Mouse (Mus musculus): ENCODE results near the gene Kcnj4. TPM values are rescaled to one million over a fixed set of nuclear protein-coding genes. Genes with fewer than 3 reads are reported as not detected.
A peak's percentile ranks its signal among the peaks of the same experiment; 100 is the strongest.
"Not testable (repeated sequence)": the region's sequence is repeated elsewhere in the genome, so short reads cannot be mapped to it uniquely, and the experiment has no call there.

Kcnj4 gene
- total RNA-seq, 2 experiments from 2014 or later, result 0.42 TPM; not detected in 1

GRCm38 (mm10) chr15:79456546-79456945 lies 48.5 kb downstream of the Kcnj4 start:
- DNase-seq (ENCODE audit: low spot score in 2 of 2), result no peak

GRCm38 (mm10) chr15:79456104-79456503 lies 48.9 kb downstream of the Kcnj4 start:
- not testable (repeated sequence) for DNase-seq (ENCODE audit: low spot score in 2 of 2)

GRCm38 (mm10) chr15:79455106-79455810 lies 49.8 kb downstream of the Kcnj4 start, which contains the start of gene Csnk1e:
TSS of gene Csnk1e (minus strand) at chr15:79455566.
- peak; percentile 64 to 73 for DNase-seq (ENCODE audit: low spot score in 2 of 2)

GRCm38 (mm10) chr15:79453831-79454230 lies 51.2 kb downstream of the Kcnj4 start:
- DNase-seq (ENCODE audit: low spot score in 2 of 2), result no peak

DNA sequence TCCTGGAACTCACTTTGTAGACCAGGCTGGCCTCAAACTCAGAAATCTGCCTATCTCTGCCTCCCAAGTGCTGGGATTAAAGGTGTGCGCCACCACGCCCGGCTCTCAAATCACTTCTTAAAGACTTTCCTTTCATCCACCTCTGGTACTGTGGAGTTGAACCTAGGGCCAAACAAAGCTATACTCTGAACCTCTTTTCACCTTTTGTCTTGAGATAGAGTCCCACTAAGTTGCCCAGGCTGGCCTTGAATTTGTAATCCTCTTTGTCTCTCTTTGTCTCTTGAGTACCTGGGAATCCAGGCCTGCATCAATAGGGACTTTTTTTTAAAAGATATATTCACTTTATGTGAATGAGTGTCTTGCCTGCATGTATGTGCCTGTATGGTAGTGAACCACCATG lies 57.0 kb downstream of the Kcnj4 start:
- DNase-seq (ENCODE audit: low spot score in 2 of 2), result no peak

- no peak for DNase-seq (ENCODE audit: low spot score in 2 of 2)
These were observed 59.0 kb downstream of the Kcnj4 start for GRCm38 (mm10) chr15:79445786-79446654.

GRCm38 (mm10) chr15:79443856-79444410 lies 61.1 kb downstream of the Kcnj4 start:
- DNase-seq (ENCODE audit: low spot score in 2 of 2), result no peak

DNA sequence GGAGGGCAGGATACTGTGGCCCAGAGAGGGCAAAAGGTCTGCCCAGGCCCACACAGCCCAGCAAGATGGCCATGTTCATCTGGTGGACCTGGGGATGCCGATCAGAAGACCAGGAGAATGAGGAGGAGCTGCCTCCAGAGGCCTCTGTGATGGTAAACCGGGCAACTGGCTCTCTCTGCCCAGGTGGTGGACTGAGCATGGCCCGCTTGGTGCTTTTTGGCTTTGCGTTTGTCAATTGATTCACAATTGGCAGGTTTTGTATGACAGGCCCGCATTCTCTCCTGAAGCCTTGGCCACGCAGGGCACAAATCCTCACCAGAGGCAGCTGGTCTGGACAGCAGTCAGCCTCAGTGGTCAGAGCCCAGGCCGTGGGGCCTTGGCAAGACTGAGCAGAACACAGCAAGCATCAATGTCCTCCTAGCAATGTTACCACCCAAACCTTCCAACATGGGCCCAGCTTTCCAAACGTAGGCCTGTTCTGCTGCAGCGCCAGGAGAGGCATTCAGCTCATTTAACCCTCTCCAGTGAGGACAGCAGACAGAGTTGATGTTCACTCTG lies 62.0 kb downstream of the Kcnj4 start:
- DNase-seq (ENCODE audit: low spot score in 2 of 2), result no peak

DNA sequence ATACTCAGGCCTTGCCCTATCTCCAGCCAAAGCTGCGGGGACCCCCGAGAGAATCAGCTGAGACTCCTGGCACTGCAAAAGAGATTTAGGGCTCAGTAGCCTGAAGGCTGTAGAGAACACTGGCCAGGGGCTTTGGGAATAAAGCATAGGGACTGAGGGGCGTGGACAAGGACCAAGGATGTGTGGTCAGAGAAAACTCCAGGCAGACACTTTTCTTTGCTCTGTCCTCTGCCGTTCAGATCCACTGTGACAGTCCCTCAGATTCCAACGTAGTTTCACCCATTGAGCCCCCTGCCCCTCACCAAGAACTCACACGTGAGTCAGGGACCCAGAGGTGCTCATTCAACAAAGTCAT lies 62.8 kb downstream of the Kcnj4 start:
- DNase-seq (ENCODE audit: low spot score in 2 of 2), result no peak

DNA sequence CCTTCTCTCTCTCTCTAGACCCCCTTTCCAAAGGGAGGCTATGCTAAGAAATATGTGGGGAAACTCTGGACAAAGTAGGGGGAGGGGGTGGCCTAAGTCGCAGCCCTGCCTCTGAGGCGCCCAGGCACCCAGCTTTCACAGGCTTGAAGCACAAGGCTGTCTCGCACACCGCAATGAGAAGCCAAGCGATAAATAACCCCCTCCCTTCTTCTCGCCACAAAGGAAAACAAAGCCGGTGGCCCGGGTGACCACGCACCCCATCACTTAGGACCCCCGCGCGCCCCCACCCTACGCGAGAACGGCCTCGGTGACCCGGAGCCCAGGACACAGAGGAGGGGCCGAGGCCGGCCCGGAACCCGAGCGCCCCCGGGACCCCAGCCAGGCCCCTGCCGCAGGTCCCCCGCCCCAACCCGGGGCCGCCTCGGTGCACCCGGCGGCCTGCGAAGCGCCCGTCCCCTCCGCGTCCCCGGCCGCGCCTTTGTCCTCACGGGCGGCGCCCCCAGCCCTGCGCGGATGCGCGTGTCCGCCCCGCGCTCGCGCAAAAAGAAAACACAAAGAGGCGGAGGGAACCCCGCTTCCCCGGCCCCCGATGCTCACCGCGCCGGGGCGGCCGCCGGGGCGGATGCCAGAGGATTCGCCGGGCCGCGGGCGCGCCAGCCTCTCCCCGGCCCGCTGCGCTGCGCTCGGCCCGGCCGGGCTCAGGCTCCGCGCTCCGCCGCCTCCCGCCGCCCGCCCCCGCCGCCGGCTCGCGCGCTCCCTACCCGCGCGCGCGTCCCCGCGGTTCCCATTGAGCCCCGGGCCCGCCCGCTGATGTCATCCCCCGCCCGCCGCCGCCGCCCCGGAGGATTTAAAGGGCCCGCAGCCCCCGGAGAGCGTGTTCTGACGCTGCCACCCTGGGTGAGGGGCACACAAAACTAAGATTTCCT lies 63.4 kb downstream of the Kcnj4 start:
- DNase-seq (ENCODE audit: low spot score in 2 of 2), result peak; percentile 87 to 90

DNA sequence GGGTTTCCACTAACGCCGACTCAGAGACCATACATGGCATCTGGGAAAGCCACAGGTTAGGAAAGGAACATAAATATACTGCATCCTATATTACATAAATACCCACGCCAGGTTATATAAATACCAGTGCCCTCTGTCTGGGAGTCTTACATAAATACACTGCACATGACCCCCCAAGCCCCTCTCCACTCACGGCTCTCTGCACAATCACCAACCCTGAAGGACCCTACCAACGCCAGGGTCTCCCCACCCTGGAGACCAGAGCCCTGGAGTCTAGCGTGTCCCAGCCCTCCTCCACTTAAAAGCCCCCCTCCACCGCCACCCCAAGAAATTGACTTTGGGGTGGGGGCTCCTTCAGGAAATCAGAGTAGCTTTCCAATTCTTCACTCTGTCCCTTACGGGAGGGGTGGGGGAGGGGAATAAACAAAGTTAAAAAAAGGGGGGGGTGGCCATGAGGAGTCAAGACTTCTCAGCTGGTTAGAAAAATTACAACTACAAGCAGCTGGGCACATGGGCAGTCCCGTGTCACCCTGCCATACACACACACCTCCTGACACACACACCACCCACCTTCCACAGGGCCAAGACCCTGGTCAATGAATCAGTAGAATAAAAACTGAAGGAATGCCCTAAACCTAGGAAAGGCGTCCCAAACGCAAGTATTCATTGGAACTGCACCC lies 64.2 kb downstream of the Kcnj4 start:
- DNase-seq (ENCODE audit: low spot score in 2 of 2), result no peak

DNA sequence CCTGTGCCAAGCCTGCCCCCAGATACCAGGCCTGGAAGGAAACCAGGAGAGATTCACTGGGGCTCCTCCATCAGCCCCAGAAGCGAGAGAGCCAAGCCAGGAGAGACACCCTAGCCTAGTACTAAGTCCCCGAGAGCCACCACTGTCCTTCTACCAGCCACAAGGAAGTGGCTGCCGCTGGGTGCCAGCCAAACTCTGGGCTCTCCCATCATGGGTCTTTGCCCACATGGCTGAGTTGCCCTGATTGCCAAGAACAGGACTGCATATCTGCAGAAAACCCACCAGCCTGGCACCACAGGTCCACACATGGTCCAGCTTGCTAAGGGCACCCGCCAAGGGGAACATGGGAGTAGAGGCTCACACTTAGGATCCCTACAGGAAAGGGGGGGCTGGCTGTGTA lies 64.8 kb downstream of the Kcnj4 start:
- peak in 1 of 2 experiments; percentile 57 for DNase-seq (ENCODE audit: low spot score in 2 of 2)

GRCm38 (mm10) chr15:79439386-79439785 lies 65.7 kb downstream of the Kcnj4 start:
- DNase-seq (ENCODE audit: low spot score in 2 of 2), result no peak

- no peak for DNase-seq (ENCODE audit: low spot score in 2 of 2)
These were observed 66.2 kb downstream of the Kcnj4 start for GRCm38 (mm10) chr15:79438816-79439215.

GRCm38 (mm10) chr15:79438209-79438810 lies 66.7 kb downstream of the Kcnj4 start:
- no peak for DNase-seq (ENCODE audit: low spot score in 2 of 2)

- DNase-seq (ENCODE audit: low spot score in 2 of 2), result peak in 1 of 2 experiments; percentile 41
These were observed 67.4 kb downstream of the Kcnj4 start for GRCm38 (mm10) chr15:79437541-79438208.

DNA sequence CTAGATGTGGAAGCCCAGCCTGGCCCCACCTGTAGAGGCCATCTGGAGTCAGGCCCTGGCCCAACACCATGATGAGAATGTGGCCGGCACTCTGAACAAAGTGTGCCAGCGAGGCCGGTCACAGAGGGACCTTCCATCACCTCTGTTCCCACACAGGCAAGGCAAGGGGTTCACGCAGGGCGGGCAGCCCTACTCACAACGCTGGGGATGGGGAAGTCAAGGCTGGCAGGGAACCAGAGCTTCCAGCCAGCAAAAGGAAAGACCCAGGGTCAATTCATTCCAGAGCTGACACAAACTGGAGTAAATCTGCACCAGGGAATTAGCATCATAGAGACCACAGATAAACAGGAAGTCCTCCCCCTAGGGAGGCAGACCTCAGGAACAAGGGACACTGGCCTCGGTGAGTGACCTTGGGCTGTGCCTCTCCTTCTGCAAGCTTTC lies 68.5 kb downstream of the Kcnj4 start:
- DNase-seq (ENCODE audit: low spot score in 2 of 2), result no peak

GRCm38 (mm10) chr15:79435191-79435671 lies 69.8 kb downstream of the Kcnj4 start:
- DNase-seq (ENCODE audit: low spot score in 2 of 2), result peak; percentile 58 to 64

Measured in adrenal gland, adult 18-20 months (tissue).